In the genomic region with DNA sequence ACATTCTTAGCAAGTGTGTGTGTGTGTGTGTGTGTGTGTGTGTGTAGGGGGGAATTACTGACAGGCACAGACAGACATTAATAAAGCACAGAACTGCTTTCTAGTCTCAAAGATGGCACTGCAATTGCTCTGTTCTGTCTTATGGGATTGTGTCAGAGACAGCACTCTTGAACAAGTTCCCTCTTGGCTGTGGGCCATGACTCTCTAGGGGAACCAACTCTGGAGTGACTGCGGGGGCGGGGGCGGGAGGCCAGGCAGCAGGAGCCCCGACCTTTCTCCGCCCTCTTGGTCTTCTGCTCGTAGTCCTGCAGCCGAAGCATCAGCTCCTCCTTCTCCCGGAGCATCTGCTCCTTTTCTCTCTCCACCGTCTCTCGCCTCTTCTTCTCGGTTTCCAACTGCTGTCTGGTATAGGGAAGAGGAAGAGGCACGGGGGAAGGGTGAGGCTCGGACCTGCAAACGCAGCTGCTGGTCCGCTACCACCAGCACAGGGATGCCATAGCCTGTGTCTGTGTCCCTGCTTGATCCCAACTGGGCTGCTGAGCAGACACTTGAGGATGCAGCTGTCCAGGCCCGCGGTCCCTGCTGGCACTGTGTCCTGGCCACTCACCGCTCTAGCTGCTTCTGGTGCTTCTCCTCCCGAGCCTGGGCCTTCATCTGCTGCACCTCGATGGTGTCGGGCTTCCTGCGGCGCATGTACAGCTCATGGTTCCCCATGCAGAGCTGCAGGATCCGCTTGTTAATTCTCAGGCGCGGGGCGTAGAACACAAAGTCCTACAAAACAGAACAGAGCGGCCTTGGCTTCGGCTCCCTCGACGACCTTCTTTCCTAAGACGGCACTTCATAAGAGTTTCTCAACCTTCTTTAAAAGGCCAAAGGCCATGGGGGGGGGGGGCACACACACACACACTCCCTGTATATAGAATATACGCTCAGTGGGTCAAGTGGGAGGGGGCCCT, we compare ENCODE assay signal across 8 mouse cellular contexts. TPM values are rescaled to one million over a fixed set of nuclear protein-coding genes. Genes with fewer than 3 reads are reported as not detected.
DNase-seq lines count a peak whose midpoint lies in the region; ATAC-seq lines count a peak whose summit lies in the region.

No protein-coding gene starts in this region.

- H3K36me3 ChIP-seq in liver, embryonic 11.5 days (ENCODE audit: control insufficient read depth, insufficient read depth, low read length) = peaks cover 40% of the 10 kb centered on the region
- H3K36me3 ChIP-seq in forebrain, embryonic 15.5 days = 0 out of 2 replicates have a peak, but pooled peaks cover 10% of the 10 kb centered on the region
- peaks cover 19% of the 10 kb centered on the region; the same call in 1 of the 2 replicates for H3K36me3 ChIP-seq in hindbrain, embryonic 12.5 days
- H3K36me3 ChIP-seq in stomach, embryonic 15.5 days = peaks cover 19% of the 10 kb centered on the region

- no peak overlapping the region for H3K4me3 ChIP-seq in liver, embryonic 11.5 days (ENCODE audit: low read depth, low read length)
- H3K4me3 ChIP-seq in forebrain, embryonic 15.5 days = no peak overlapping the region
- H3K4me3 ChIP-seq in hindbrain, embryonic 12.5 days = no peak overlapping the region
- no peak overlapping the region for H3K4me3 ChIP-seq in stomach, embryonic 15.5 days (replicated peaks)

- no peak overlapping the region for H3K27ac ChIP-seq in liver, embryonic 11.5 days (ENCODE audit: low read depth, low read length)
- peak overlapping the region; percentile 61 for H3K27ac ChIP-seq in forebrain, embryonic 15.5 days (replicated peaks)
- H3K27ac ChIP-seq in hindbrain, embryonic 12.5 days = peak overlapping the region; percentile 46; the same call in 1 of the 2 replicates
- peak overlapping the region; percentile 7; the same call in 1 of the 2 replicates for H3K27ac ChIP-seq in stomach, embryonic 15.5 days

- no peaks in the 10 kb centered on the region for H3K27me3 ChIP-seq in liver, embryonic 11.5 days (replicated peaks; ENCODE audit: control insufficient read depth, insufficient read depth, low read length)
- no peaks in the 10 kb centered on the region for H3K27me3 ChIP-seq in forebrain, embryonic 15.5 days
- H3K27me3 ChIP-seq in hindbrain, embryonic 12.5 days = no peaks in the 10 kb centered on the region
- H3K27me3 ChIP-seq in stomach, embryonic 15.5 days (replicated peaks) = no peaks in the 10 kb centered on the region

- 73% methylated on average over 33 of the region's 33 CpGs for WGBS in liver, embryonic 11.5 days
- WGBS in forebrain, embryonic 15.5 days = 68% methylated on average over 33 of the region's 33 CpGs
- 65% methylated on average over 33 of the region's 33 CpGs for WGBS in hindbrain, embryonic 12.5 days
- 62% methylated on average over 33 of the region's 33 CpGs for WGBS in stomach, embryonic 15.5 days

- no peak overlapping the region for H3K4me2 ChIP-seq in liver, embryonic 11.5 days
- no peak overlapping the region for H3K4me2 ChIP-seq in forebrain, embryonic 15.5 days (replicated peaks)
- H3K4me2 ChIP-seq in hindbrain, embryonic 12.5 days (replicated peaks) = no peak overlapping the region
- peak overlapping the region; percentile 7; the same call in 1 of the 2 replicates for H3K4me2 ChIP-seq in stomach, embryonic 15.5 days

- DNase-seq in liver = peak; percentile 38
- no peak for DNase-seq in liver, embryonic 11.5 days (ENCODE audit: low spot score)
- peak; percentile 78 for DNase-seq in Muller cell, postnatal 12 days (ENCODE audit: inconsistent ontology term)
- peak; percentile 66 to 67 for DNase-seq in lung, adult 18-20 months

- no peak overlapping the region for H3K9ac ChIP-seq in liver, embryonic 11.5 days (ENCODE audit: low read depth, low read length)
- H3K9ac ChIP-seq in forebrain, embryonic 15.5 days (replicated peaks) = no peak overlapping the region
- H3K9ac ChIP-seq in hindbrain, embryonic 12.5 days = peak overlapping the region; percentile 38
- no peak overlapping the region for H3K9ac ChIP-seq in stomach, embryonic 15.5 days

- no peak for ATAC-seq in liver, embryonic 11.5 days (replicated peaks; ENCODE audit: low FRiP score)
- ATAC-seq in forebrain, embryonic 15.5 days (replicated peaks) = no peak
- ATAC-seq in hindbrain, embryonic 12.5 days (ENCODE audit: low FRiP score) = no peak
- ATAC-seq in stomach, embryonic 15.5 days (ENCODE audit: insufficient read depth, low FRiP score, low read depth) = peak; percentile 15; the same call in 1 of the 2 replicates
- no peak for ATAC-seq in erythroid progenitor cell, adult 5-6 weeks (replicated peaks; ENCODE audit: low FRiP score, poor library complexity, severe bottlenecking)

- no peaks in the 10 kb centered on the region for H3K9me3 ChIP-seq in liver, embryonic 11.5 days (ENCODE audit: control insufficient read depth, low read length)
- H3K9me3 ChIP-seq in forebrain, embryonic 15.5 days = no peaks in the 10 kb centered on the region
- no peaks in the 10 kb centered on the region; the same call in 1 of the 2 replicates for H3K9me3 ChIP-seq in hindbrain, embryonic 12.5 days (replicated peaks)
- H3K9me3 ChIP-seq in stomach, embryonic 15.5 days = no peaks in the 10 kb centered on the region

- peaks cover 8% of the 10 kb centered on the region for H3K4me1 ChIP-seq in liver, embryonic 11.5 days (replicated peaks; ENCODE audit: control insufficient read depth, insufficient read depth, low read length)
- H3K4me1 ChIP-seq in forebrain, embryonic 15.5 days = peaks cover 39% of the 10 kb centered on the region
- peaks cover 69% of the 10 kb centered on the region for H3K4me1 ChIP-seq in hindbrain, embryonic 12.5 days
- H3K4me1 ChIP-seq in stomach, embryonic 15.5 days = peaks cover 10% of the 10 kb centered on the region

RNA-seq across cellular contexts. Expression of a gene that starts 40.2 kb away (rescaled TPM):
- polyA plus RNA-seq in liver, embryonic 11.5 days (2014; fragmentation: Nextera tagmentation; extraction: Ambion mirVana) = 96.2 and 97.3 TPM in 2 replicates
- 112 and 125 TPM in 2 replicates for polyA plus RNA-seq in forebrain, embryonic 15.5 days (2015; fragmentation: Nextera tagmentation; extraction: Ambion mirVana)
- 97.9 and 103 TPM in 2 replicates for polyA plus RNA-seq in hindbrain, embryonic 12.5 days (2016; fragmentation: Nextera tagmentation; extraction: Ambion mirVana)
- polyA plus RNA-seq in stomach, embryonic 15.5 days (2015; fragmentation: Nextera tagmentation; extraction: Ambion mirVana) = 223 and 228 TPM in 2 replicates
- total RNA-seq in erythroid progenitor cell, adult 5-6 weeks (2015; ENCODE audit: low replicate concordance) = 59.5 and 69.6 TPM in 2 replicates
- 196 and 254 TPM in 2 replicates for total RNA-seq in erythroid progenitor cell, adult 5-6 weeks (2017; ENCODE audit: low replicate concordance)
